Mouse (Mus musculus) intestine, postnatal 0 days (tissue): ENCODE measurements around the gene Fxyd7. TPM values are rescaled to one million over a fixed set of nuclear protein-coding genes. Genes with fewer than 3 reads are reported as not detected.

ENCODE experiments used
- ATAC-seq: fragments of 200-750 bp; cut with Nextera tagmentation; 2 replicates; pipeline ENCODE4 v1.8.0; 2017; ENCODE audit warnings: mild to moderate bottlenecking, moderate TSS enrichment, moderate library complexity
- H3K27ac ChIP-seq: fragments of 300-500 bp; sonication (generic); 2 replicates; pipeline ENCODE4 v1.5.1; 2014; ENCODE audit warnings: mild to moderate bottlenecking, low read depth, low read length, moderate library complexity
- H3K27me3 ChIP-seq: fragments of 300-500 bp; sonication (generic); replicated peaks from 2 replicates; pipeline ENCODE4 v1.6.1; 2014; ENCODE audit warnings: low read length, mixed read lengths; ENCODE audit not compliant: control insufficient read depth, insufficient read depth
- H3K36me3 ChIP-seq: fragments of 300-500 bp; sonication (generic); 2 replicates; pipeline ENCODE4 v1.6.1; 2014; ENCODE audit warnings: mild to moderate bottlenecking, moderate library complexity; ENCODE audit not compliant: control insufficient read depth, insufficient read depth
- H3K4me1 ChIP-seq: fragments of 300-500 bp; sonication (generic); replicated peaks from 2 replicates; pipeline ENCODE4 v1.6.1; 2014; ENCODE audit warnings: antibody characterized with exemption, low read length, mixed read lengths; ENCODE audit not compliant: control insufficient read depth, insufficient read depth
- H3K4me2 ChIP-seq: fragments of 300-500 bp; sonication (generic); replicated peaks from 2 replicates; pipeline ENCODE4 v1.6.1; 2014; ENCODE audit warnings: low read depth, mild to moderate bottlenecking, moderate library complexity
- H3K4me3 ChIP-seq: fragments of 300-500 bp; sonication (generic); 2 replicates; pipeline ENCODE4 v1.5.1; 2014; ENCODE audit warnings: low read depth, low read length
- H3K9ac ChIP-seq: fragments of 300-500 bp; sonication (generic); 2 replicates; pipeline ENCODE4 v1.6.1; 2014; ENCODE audit warnings: mild to moderate bottlenecking, low read depth, low read length
- H3K9me3 ChIP-seq: fragments of 300-500 bp; sonication (generic); 2 replicates; pipeline ENCODE4 v1.6.1; 2016; ENCODE audit warnings: mixed run types; ENCODE audit not compliant: control insufficient read depth
- CTCF ChIP-seq: sonication (generic); IDR thresholded peaks from 2 replicates; pipeline ENCODE4 v1.5.1; 2016; ENCODE audit warnings: low read depth, mild to moderate bottlenecking, control low read depth, antibody characterized with exemption, moderate library complexity
- WGBS: fragments of 180-500 bp; shearing (Covaris S2); extraction: QIAGEN DNeasy Blood & Tissue Kit; methylation state at CpG from one replicate; pipeline ENCODE4 v1.1.7; 2014; 5-methylcytosine and 5-hydroxymethylcytosine counted together
- polyA plus RNA-seq: library from polyadenylated mRNA; unstranded; fragments of >200 nt; fragmentation: Nextera tagmentation; extraction: Ambion mirVana; gene quantifications from 2 replicates; pipeline ENCODE4 v1.2.1, GENCODE M21; 2015

Fxyd7 gene
- polyA plus RNA-seq, 1 experiment from 2014 or later: 15.2 TPM

- no peak overlapping the region for H3K9ac ChIP-seq
- ATAC-seq: no peak
These were observed 4.6 kb upstream of the Fxyd7 start for GRCm38 (mm10) chr7:31055883-31056282.

GRCm38 (mm10) chr7:31055354-31055824, 4.1 kb upstream of the Fxyd7 start:
- Histone ChIP-seq H3K27ac (no peak overlapping the region), H3K4me1 (no peaks in the 10 kb centered on the region), H3K27me3 (peaks cover 34% of the 10 kb centered on the region), H3K36me3 (no peaks in the 10 kb centered on the region), H3K4me2 (peak overlapping the region; percentile 47), H3K4me3 (peak overlapping the region; percentile 22), H3K9ac (no peak overlapping the region), H3K9me3 (no peaks in the 10 kb centered on the region)
- WGBS: 17% methylated on average over 10 of the region's 10 CpGs
- TF ChIP-seq CTCF: no peak
- peak; percentile 63 for ATAC-seq

More at GRCm38 (mm10) chr7:31055883-31056282, 4.6 kb upstream of the Fxyd7 start:
- Histone ChIP-seq H3K36me3 (no peaks in the 10 kb centered on the region), H3K27me3 (peaks cover 29% of the 10 kb centered on the region), H3K4me2 (peak overlapping the region; percentile 9; the same call in 1 of the 2 replicates), H3K9me3 (no peaks in the 10 kb centered on the region), H3K4me1 (no peaks in the 10 kb centered on the region), H3K4me3 (no peak overlapping the region), H3K27ac (no peak overlapping the region)
- TF ChIP-seq CTCF: no peak
- 16% methylated on average over 3 of the region's 4 CpGs for WGBS

DNA sequence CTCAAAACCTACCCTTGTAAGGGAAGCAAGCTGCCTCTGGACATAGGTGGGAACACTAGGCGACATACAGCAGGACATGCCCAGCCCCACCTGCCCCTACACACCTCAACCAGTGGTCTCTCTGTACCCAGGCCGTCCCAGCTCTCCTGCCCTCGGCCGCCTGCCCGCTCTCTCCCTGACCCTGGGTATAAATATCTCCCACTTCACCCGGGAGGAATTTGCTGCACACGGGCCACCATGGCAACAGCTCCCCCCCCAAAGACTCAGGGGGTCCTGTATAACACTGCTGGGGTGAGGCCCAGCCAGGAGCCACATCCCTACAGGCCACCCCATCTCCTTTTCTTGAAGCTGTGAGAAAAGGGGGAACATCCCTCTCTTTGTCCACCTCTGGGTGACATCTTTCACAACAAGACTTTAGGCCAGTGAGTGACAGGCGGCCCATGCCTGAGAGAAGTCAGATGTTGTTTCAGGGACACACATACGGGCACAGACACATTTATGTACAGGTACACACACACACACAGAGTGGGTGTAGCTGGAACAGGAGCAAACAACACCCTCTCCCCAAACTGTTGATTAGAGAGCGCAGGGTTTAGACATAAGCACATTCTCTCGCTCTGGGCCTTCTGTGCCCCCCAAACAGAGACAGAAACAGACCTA, 3.5 kb upstream of the Fxyd7 start:
- Histone ChIP-seq H3K27ac (no peak overlapping the region), H3K9me3 (no peaks in the 10 kb centered on the region), H3K9ac (no peak overlapping the region), H3K4me3 (peak overlapping the region; percentile 22), H3K4me2 (peak overlapping the region; percentile 47), H3K4me1 (no peaks in the 10 kb centered on the region), H3K36me3 (no peaks in the 10 kb centered on the region), H3K27me3 (peaks cover 40% of the 10 kb centered on the region)
- ATAC-seq: no peak
- TF ChIP-seq CTCF: no peak
- 64% methylated on average over 11 of the region's 11 CpGs for WGBS

GRCm38 (mm10) chr7:31053882-31054447, 2.7 kb upstream of the Fxyd7 start:
- no peak for TF ChIP-seq CTCF
- Histone ChIP-seq H3K27ac (no peak overlapping the region), H3K9me3 (no peaks in the 10 kb centered on the region), H3K27me3 (peaks cover 47% of the 10 kb centered on the region), H3K4me3 (peak overlapping the region; percentile 14; the same call in 1 of the 2 replicates), H3K9ac (no peak overlapping the region), H3K4me2 (peak overlapping the region; percentile 47; the same call in 1 of the 2 replicates), H3K4me1 (no peaks in the 10 kb centered on the region), H3K36me3 (no peaks in the 10 kb centered on the region)
- WGBS: 37% methylated on average over 10 of the region's 10 CpGs
- ATAC-seq: no peak

- no peak overlapping the region; the same call in 1 of the 2 replicates for H3K4me3 ChIP-seq
- H3K27ac ChIP-seq: no peak overlapping the region
- H3K4me1 ChIP-seq: no peaks in the 10 kb centered on the region
- peak; percentile 48 for TF ChIP-seq CTCF
- peaks cover 47% of the 10 kb centered on the region for H3K27me3 ChIP-seq
- peak overlapping the region; percentile 32 for H3K4me2 ChIP-seq
- 7% methylated on average over 34 of the region's 34 CpGs for WGBS
- ATAC-seq: peak; percentile 19; the same call in 1 of the 2 replicates
- no peaks in the 10 kb centered on the region for H3K36me3 ChIP-seq
- no peak overlapping the region for H3K9ac ChIP-seq
- no peaks in the 10 kb centered on the region for H3K9me3 ChIP-seq
These were observed 1.6 kb upstream of the Fxyd7 start for GRCm38 (mm10) chr7:31052636-31053434.

DNA sequence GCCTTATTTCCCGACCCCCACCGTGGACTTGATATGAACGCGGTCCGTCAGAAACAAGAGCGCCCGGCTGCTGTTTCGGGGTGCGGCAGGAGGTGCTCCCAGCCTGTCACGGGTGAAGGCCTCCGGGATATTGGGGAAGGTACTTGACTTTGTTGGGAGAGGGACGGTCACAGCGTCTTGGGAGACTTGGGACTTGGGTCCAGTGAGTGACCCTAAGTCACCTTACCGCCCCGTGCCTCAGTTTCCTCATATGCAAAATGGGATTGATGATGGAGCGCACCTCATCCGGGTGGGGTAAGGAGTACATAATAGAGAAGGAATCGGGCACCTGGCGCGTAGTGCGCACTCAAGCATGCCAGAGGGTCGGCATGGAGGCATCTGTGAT, 976 bp upstream of the Fxyd7 start:
- no peak for TF ChIP-seq CTCF

More for the DNA sequence above, 976 bp upstream of the Fxyd7 start:
- Histone ChIP-seq H3K4me3 (no peak overlapping the region; the same call in 1 of the 2 replicates), H3K4me1 (no peaks in the 10 kb centered on the region), H3K9me3 (no peaks in the 10 kb centered on the region), H3K4me2 (peak overlapping the region; percentile 32; the same call in 1 of the 2 replicates), H3K27me3 (peaks cover 47% of the 10 kb centered on the region), H3K27ac (no peak overlapping the region), H3K36me3 (no peaks in the 10 kb centered on the region), H3K9ac (no peak overlapping the region)
- WGBS: 12% methylated on average over 22 of the region's 22 CpGs
- ATAC-seq: no peak
